Mouse (Mus musculus): ENCODE results near the gene Padi3.

Padi3 gene

DNA sequence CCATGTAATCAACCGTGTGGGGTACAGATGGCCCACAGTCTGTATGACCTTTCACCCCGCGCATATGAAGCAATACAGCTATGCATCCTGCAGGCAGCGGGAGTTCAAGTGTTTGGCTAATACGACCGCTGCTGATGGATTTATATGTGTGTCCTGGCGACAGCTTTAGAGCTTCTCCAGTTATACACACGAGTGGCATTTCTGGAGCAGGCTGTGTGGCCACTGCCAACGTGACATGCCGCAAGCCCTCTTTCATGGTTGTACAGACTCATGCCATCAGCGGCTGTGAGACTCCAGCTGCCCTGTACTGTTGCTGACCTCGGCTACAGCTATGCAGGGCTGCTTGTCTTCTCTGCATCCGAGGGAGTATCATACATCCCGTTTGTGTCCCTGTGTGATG is 29.9 kb downstream of the Padi3 start:
- no peak for DNase-seq (ENCODE audit: low spot score in 2 of 2)

DNA sequence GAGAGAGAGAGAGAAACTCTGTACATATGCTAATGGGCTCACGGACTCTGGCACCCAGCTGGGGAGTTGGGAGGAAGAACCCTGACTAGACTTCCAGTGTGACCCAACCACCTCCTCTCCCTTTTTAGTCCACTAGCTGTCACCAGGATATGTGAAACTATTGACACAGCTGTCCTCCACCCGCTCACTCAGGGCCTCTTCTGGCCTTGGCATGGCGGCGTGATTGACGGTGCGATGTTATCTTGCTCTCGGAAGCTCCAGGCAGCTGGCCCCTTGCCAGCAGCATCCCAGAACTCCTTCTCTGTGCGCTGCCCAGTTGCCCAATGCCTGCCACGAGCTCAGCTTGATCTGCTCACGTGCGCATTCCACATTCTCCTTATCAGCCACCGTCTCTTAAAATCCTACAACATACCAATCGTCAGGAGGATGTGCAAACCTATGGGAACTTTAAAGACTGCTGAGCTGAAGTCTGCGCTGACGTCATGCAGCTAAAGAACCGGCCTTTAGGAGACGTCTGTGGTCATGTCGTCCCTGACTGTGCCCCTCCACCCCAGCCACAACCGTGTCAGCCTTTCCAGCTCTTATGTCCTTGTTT is 30.5 kb downstream of the Padi3 start:
- DNase-seq (ENCODE audit: low spot score in 2 of 2) = no peak

DNA sequence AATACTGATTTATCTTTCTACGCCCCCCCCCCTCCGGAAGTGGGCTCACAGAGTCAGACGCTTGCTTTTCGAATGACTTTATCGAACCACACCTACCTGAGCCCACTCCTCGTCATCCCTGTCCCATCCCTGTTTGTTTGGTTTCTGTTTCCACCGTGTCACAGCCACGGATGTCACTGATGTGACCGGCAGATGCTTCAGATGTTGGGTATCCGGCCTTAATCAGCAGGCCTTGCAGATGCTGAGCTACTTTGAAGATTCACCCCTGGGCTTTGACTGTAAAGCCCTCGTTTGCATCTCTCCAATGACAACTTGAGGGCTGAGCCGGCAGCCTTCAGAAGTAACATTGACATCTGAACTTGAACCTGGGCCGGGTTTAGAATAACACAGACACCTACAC is 33.8 kb downstream of the Padi3 start:
- no peak for DNase-seq (ENCODE audit: low spot score in 2 of 2)

GRCm38 (mm10) chr4:140775876-140776275 is 34.6 kb downstream of the Padi3 start:
- no peak for DNase-seq (ENCODE audit: low spot score in 2 of 2)

- no peak for DNase-seq (ENCODE audit: low spot score in 2 of 2)
These were observed 35.6 kb downstream of the Padi3 start for GRCm38 (mm10) chr4:140774893-140775292.

DNA sequence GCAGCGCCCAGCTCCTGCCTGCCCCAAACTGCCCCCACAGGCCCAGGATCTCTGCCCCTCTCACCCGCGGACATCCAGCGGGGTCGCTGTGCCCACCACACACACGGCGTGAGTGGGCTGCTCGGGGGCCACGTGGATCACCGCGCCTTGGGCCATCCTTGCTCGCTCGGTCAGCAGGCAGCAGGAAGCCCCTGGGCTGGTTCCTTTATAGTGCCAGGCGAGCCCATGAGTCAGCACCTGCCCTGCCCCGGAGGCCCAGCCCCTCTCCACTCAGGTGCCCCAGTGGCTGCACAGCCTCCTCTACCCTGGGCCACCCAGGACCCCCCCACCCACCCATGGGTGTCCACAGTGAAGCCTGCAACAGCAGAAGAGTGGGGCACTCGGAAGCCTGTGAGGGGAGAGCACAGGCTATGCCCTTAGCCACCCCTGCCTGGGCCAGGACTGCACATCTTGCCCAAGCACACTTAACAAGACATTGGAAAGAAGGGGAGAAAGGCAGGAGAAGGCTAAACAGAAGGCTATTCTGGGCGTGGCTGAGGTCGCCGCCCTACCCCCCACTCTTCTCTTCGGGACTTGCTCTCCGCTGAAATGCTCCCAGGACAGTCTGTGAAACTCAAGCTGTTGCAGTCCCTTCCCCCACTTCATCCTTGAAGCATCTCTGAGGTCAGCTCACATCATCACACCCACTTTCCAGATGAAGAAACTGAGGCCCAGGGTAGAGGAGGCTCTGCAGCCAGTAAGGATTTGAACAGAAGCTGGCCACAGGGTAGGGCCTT is 36.2 kb downstream of the Padi3 start, which contains the start of gene Padi4:
TSS of gene Padi4 (minus strand) at position 212 of the 776 bp plus-strand sequence.
- DNase-seq (ENCODE audit: low spot score in 2 of 2) = peak in 1 of 2 experiments; percentile 20

- DNase-seq (ENCODE audit: low spot score in 2 of 2) = peak; percentile 38 to 56
These were observed 39.4 kb downstream of the Padi3 start for GRCm38 (mm10) chr4:140771091-140771490.

DNA sequence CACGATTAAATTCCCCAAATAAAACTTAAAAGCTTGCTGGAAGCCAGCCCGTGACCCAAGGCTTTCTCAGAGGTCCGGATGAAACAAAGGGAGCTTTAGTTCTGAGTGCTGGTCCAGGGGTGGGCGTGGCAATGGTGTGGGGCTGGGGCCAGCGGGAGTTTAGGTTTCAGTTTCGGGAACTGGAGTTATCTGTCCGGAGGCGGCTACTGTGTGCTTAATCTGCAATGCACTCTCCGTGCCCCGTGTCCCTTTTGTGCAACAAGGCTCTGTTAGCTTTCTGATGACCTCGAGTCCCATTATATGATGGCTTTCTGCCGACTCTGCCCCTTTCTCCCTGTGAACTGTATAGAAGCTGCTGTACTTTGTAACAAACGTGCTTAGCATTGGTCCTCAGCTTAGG is 40.0 kb downstream of the Padi3 start:
- peak; percentile 23 to 31 for DNase-seq (ENCODE audit: low spot score in 2 of 2)

- DNase-seq (ENCODE audit: low spot score in 2 of 2) = no peak
These were observed 41.5 kb downstream of the Padi3 start for GRCm38 (mm10) chr4:140768973-140769372.

GRCm38 (mm10) chr4:140765936-140766335 is 44.5 kb downstream of the Padi3 start:
- DNase-seq (ENCODE audit: low spot score in 2 of 2) = no peak

- peak; percentile 64 to 71 for DNase-seq (ENCODE audit: low spot score in 2 of 2)
These were observed 47.3 kb downstream of the Padi3 start for GRCm38 (mm10) chr4:140763158-140763557.

DNA sequence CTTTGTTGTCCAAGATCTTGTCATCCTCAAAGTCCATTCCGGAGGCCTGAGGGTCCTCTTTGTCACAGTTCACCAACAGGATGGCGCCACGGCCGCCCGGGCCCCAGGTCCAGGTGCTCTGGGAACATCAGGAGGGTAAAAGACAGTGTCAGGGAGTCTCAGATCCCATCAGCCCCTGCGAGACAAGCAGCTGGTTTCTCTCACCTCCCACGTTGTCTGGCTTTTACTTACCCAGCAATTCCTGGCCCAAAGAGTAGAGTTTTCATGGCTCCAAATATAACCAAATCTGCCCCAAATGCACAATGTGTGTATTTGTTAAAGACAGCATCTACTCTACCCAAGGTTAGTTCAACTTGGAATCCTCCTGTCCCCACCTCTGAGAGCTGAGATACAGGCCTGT is 48.8 kb downstream of the Padi3 start:
- no peak for DNase-seq (ENCODE audit: low spot score in 2 of 2)

- no peak for DNase-seq (ENCODE audit: low spot score in 2 of 2)
These were observed 54.6 kb downstream of the Padi3 start for GRCm38 (mm10) chr4:140755811-140756210.

DNA sequence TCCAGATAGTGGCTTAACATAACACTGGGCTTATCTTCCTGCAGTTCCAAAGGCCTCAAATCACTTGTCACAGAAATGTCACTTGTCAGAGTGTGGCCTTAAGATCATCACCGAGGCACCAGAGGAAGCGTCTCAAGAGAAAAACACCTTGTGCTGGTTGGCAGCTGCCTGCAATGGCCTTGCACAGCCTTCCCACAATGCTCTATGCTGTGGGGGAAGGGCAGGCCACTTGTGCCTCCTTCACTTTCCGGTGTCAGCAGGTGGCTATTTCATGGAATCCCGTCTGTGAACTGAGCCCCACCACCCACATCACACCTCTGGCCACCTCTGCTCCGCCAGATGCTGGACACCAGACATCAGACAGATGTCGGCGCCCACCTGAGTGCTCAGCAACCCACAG is 57.1 kb downstream of the Padi3 start:
- no peak for DNase-seq (ENCODE audit: low spot score in 2 of 2)

DNA sequence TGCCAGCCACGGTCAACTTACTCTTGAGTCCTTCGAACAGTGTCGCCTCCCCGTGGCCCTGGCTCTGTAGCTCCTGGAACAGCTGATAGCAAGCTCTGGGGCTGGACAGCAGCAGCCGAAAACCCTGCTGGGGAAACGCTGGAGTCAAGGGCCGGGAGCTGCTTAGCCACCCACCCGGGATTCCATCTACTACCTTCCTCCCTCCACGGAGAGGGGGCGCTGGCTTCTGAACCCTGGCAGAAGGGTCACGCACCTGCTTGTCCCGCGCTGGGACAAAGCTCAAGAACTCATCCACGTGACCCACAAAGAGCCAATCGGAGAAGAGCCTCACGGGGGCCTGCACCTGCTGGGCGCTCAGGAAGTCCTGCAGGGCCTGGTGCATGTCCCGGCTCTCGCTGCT is 60.1 kb downstream of the Padi3 start:
- peak; percentile 46 to 61 for DNase-seq (ENCODE audit: low spot score in 2 of 2)

DNA sequence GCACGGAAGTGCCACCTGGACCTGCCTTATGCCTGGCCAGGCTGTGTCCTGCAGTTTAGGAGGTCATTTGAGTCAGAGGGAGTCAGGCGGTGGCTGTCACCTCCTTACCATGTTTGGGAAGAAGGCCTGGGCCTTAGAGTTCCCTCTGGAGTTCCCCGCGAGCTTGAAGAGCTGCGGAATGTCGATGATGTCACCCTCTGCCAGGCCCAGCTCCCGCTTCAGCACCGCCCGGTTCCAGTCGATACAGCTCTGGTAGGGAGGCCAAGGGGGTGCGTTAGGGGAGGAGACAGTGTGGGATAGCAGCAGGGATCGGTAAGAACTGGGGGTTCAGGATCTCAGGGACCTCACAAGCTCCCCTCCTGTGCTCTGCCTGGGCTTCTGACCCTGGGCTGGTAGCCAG is 62.5 kb downstream of the Padi3 start:
- DNase-seq (ENCODE audit: low spot score in 2 of 2) = no peak

DNA sequence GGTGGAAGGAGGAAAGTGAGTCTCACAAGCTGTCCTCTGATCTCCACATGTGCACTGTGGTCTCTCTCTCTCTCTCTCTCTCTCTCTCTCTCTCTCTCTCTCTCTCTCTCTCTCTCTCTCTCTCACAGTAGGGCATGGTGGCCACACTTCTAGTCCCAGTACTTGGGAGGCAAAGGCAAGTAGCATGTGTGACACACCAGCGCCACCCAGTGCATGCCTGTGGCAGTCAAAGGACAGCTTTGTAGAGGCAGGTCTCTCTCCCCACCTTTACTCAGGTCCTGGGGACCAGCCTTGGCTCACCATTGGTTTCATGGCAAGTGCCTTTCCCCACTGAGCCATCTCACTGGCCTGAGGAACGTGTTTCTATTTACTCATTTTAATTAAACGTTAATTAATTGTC is 65.8 kb downstream of the Padi3 start:
- peak in 1 of 2 experiments; percentile 50 for DNase-seq (ENCODE audit: low spot score in 2 of 2)

- DNase-seq (ENCODE audit: low spot score in 2 of 2) = no peak
These were observed 67.4 kb downstream of the Padi3 start for GRCm38 (mm10) chr4:140743086-140743485.

DNA sequence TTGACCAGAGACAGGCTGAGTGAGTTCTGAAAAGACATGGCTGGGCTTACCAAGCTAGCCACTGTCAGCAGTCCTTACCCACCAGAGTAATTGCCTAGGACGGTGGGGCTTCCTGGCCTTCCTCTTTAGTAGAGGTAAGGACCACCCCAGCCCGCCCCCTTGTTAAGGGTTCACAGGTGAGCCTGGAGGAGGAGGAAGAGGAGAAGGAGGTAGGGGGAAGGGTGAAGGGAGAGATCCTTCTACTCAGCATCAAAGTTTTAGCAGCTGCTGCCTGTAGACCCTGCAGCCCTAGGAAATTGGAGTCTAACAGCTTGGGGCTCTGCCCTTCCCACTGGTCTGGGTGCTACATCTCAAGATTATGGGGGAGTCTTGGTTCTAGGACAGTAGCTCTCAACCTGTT is 67.9 kb downstream of the Padi3 start, which contains the start of gene Padi6:
TSS of gene Padi6 (minus strand) at position 101 of the 400 bp plus-strand sequence.
- no peak for DNase-seq (ENCODE audit: low spot score in 2 of 2)

GRCm38 (mm10) chr4:140741401-140741800 is 69.0 kb downstream of the Padi3 start:
- no peak for DNase-seq (ENCODE audit: low spot score in 2 of 2)

GRCm38 (mm10) chr4:140740655-140741054 is 69.8 kb downstream of the Padi3 start:
- DNase-seq (ENCODE audit: low spot score in 2 of 2) = peak in 1 of 2 experiments; percentile 53

Data from natural killer cell, adult 2 months (primary cell).